Mouse (Mus musculus): ENCODE measurements around the gene Slc35f5.

DNA sequence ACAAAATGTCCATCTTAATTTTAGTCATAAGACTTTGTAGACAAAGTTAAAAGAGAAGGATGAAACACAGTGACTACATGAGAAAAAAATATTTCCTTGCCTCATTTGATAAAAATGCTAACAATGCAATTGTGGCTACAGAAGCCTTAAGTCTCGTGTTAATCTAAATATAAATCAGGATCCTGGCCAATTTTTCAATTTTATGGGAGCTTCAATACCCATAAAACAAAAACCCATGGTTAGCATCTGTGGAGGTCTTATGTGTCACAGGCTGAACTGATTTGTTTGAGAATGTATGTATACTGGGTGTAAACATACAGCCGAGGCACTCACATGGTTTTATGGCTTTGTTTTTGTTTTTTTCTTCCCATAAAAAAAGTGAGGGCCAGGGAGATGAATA is 674 bp upstream of the Slc35f5 start:
- TF ChIP-seq MYB (IDR thresholded peaks at IDR 0.05; ENCODE audit: low read depth, low read length): no peak
- TF ChIP-seq CHD2 (IDR thresholded peaks at IDR 0.05; ENCODE audit: low read length): no peak
- TF ChIP-seq SIN3A (IDR thresholded peaks at IDR 0.05; ENCODE audit: low read length): no peak
- TF ChIP-seq CTCF (IDR thresholded peaks at IDR 0.05 in 2 of 3, conservative IDR thresholded peaks at IDR 0.05 in 1 of 3; ENCODE audit: control insufficient read depth in 1 of 3, insufficient read depth in 1 of 3, low read depth in 2 of 3, low read length in 3 of 3, poor library complexity in 1 of 3, severe bottlenecking in 1 of 3): no peak
